Mouse (Mus musculus) fat pad, adult 2 months (tissue): ENCODE measurements around the gene Lmln.
"Not testable (repeated sequence)": the region's sequence is repeated elsewhere in the genome, so short reads cannot be mapped to it uniquely, and the experiment has no call there.

Source experiments
- DNase-seq: peaks from one replicate; pipeline ENCODE4 v3.0.0-alpha.2; 2011; ENCODE audit warnings: low read depth, low spot score; ENCODE audit errors: extremely low read depth

The Lmln gene

GRCm38 (mm10) chr16:33130731-33131130, 68.4 kb downstream of the Lmln start:
- no peak for DNase-seq

- no peak for DNase-seq
Observed at GRCm38 (mm10) chr16:33133186-33133585, 70.9 kb downstream of the Lmln start.

GRCm38 (mm10) chr16:33135167-33135566, 72.8 kb downstream of the Lmln start:
- DNase-seq: no peak

- DNase-seq: not testable (repeated sequence)
Observed at GRCm38 (mm10) chr16:33139061-33139460, 76.7 kb downstream of the Lmln start.

- no peak for DNase-seq
Observed at GRCm38 (mm10) chr16:33141758-33142280, 79.5 kb downstream of the Lmln start.

GRCm38 (mm10) chr16:33143452-33143851, 81.1 kb downstream of the Lmln start:
- no peak for DNase-seq

GRCm38 (mm10) chr16:33146185-33146584, 83.9 kb downstream of the Lmln start:
- DNase-seq: no peak

GRCm38 (mm10) chr16:33148135-33148534, 85.8 kb downstream of the Lmln start:
- no peak for DNase-seq

GRCm38 (mm10) chr16:33150875-33151274, 88.6 kb downstream of the Lmln start:
- DNase-seq: not testable (repeated sequence)

- DNase-seq: no peak
Observed at GRCm38 (mm10) chr16:33151558-33151957, 89.2 kb downstream of the Lmln start.

- DNase-seq: no peak
Observed at GRCm38 (mm10) chr16:33154992-33155391, 92.7 kb downstream of the Lmln start.

GRCm38 (mm10) chr16:33158006-33158405, 95.7 kb downstream of the Lmln start:
- DNase-seq: no peak

GRCm38 (mm10) chr16:33158590-33159071, 96.3 kb downstream of the Lmln start:
- DNase-seq: no peak

- DNase-seq: no peak
Observed at GRCm38 (mm10) chr16:33159363-33159762, 97.0 kb downstream of the Lmln start.

GRCm38 (mm10) chr16:33163330-33164090, 101.2 kb downstream of the Lmln start:
- no peak for DNase-seq

- not testable (repeated sequence) for DNase-seq
Observed at GRCm38 (mm10) chr16:33166284-33166683, 104.0 kb downstream of the Lmln start.

- no peak for DNase-seq
Observed at GRCm38 (mm10) chr16:33167537-33167936, 105.2 kb downstream of the Lmln start.

- DNase-seq: no peak
Observed at GRCm38 (mm10) chr16:33169471-33170034, 107.2 kb downstream of the Lmln start.

GRCm38 (mm10) chr16:33170716-33171587, 108.6 kb downstream of the Lmln start:
- no peak for DNase-seq

GRCm38 (mm10) chr16:33171800-33172199, 109.5 kb downstream of the Lmln start:
- no peak for DNase-seq

GRCm38 (mm10) chr16:33173151-33173550, 110.8 kb downstream of the Lmln start:
- no peak for DNase-seq
